Mouse (Mus musculus) ES-E14 (cell line): ENCODE measurements around the gene Esp18. TPM values are rescaled to one million over a fixed set of nuclear protein-coding genes. Genes with fewer than 3 reads are reported as not detected.

ENCODE experiments used
- DNase-seq: peaks from one replicate; pipeline ENCODE4 v3.0.0-alpha.2; 2013; ENCODE audit warnings: low read depth, low spot score
- H3K27ac ChIP-seq: 2 replicates; pipeline ENCODE4 v1.5.1; 2012; ENCODE audit warnings: low read depth, mild to moderate bottlenecking, low read length, moderate library complexity, mixed read lengths; ENCODE audit not compliant: poor library complexity, insufficient read depth, severe bottlenecking
- H3K36me3 ChIP-seq: 2 replicates; pipeline ENCODE4 v1.6.1; 2012; ENCODE audit warnings: mild to moderate bottlenecking, low read length, moderate library complexity, mixed read lengths; ENCODE audit not compliant: control insufficient read depth, poor library complexity, insufficient read depth, severe bottlenecking
- H3K4me1 ChIP-seq, 2 experiments: fragments of 150-350 bp in 1 of 2; sonication (generic) in 1 of 2; 2 replicates each; pipeline ENCODE4 v1.6.1; 2012; ENCODE audit warnings: low read length in 2 of 2, mild to moderate bottlenecking in 1 of 2, mixed read lengths in 1 of 2; ENCODE audit not compliant: control insufficient read depth in 2 of 2, insufficient read depth in 2 of 2, poor library complexity in 1 of 2
- H3K4me3 ChIP-seq, 2 experiments: fragments of 150-350 bp in 1 of 2; sonication (generic) in 1 of 2; 2 replicates each; pipeline ENCODE4 v1.5.1; 2012; ENCODE audit warnings: low read length in 2 of 2, low read depth in 1 of 2, mild to moderate bottlenecking in 1 of 2, mixed read lengths in 1 of 2; ENCODE audit not compliant: insufficient read depth in 1 of 2, poor library complexity in 1 of 2, severe bottlenecking in 1 of 2
- H3K9ac ChIP-seq: 2 replicates; pipeline ENCODE4 v1.6.1; 2012; ENCODE audit warnings: low read depth, mild to moderate bottlenecking, low read length, mixed read lengths; ENCODE audit not compliant: poor library complexity, insufficient read depth, severe bottlenecking
- H3K9me3 ChIP-seq: fragments of 150-350 bp; sonication (generic); 2 replicates; pipeline ENCODE4 v1.6.1; 2012; ENCODE audit warnings: low read depth, mild to moderate bottlenecking, low read length; ENCODE audit not compliant: control insufficient read depth, insufficient read depth
- CHD2 ChIP-seq: IDR thresholded peaks from 2 replicates; pipeline ENCODE4 v1.6.1; 2014; ENCODE audit warnings: mild to moderate bottlenecking, low read depth, low read length, inconsistent platforms
- HCFC1 ChIP-seq: IDR thresholded peaks from 2 replicates; pipeline ENCODE4 v1.6.1; 2012; ENCODE audit warnings: low read length, inconsistent platforms, borderline replicate concordance; ENCODE audit not compliant: insufficient read depth
- MAFK ChIP-seq: IDR thresholded peaks from 2 replicates; pipeline ENCODE4 v1.6.1; 2014; ENCODE audit warnings: mild to moderate bottlenecking, low read depth, low read length, inconsistent platforms; ENCODE audit not compliant: insufficient read depth
- ZC3H11A ChIP-seq: IDR thresholded peaks from 2 replicates; pipeline ENCODE4 v1.6.1; 2012; ENCODE audit warnings: low read depth, mild to moderate bottlenecking, inconsistent platforms, low read length, borderline replicate concordance
- ZNF384 ChIP-seq: IDR thresholded peaks from 2 replicates; pipeline ENCODE4 v1.6.1; 2012; ENCODE audit warnings: low read depth, low read length, inconsistent platforms
- in situ Hi-C, 2 experiments: fragments of 600-800 bp; cut with MboI; formaldehyde crosslinking; loops; one replicate each; pipeline ENCODE4 v1.15.1; 2025; ENCODE audit warnings: low sequenced_read_pairs in 2 of 2, inconsistent platforms in 1 of 2; ENCODE audit not compliant: unreplicated experiment in 2 of 2
- total RNA-seq: library from RNA; depleted of rRNA; stranded (reverse); fragments of 300-350 nt; gene quantifications from 2 replicates; pipeline ENCODE4 v1.2.3, GENCODE M21; 2012; rRNA removed

Gene Esp18
- not detected in 2 replicates for total RNA-seq

DNA sequence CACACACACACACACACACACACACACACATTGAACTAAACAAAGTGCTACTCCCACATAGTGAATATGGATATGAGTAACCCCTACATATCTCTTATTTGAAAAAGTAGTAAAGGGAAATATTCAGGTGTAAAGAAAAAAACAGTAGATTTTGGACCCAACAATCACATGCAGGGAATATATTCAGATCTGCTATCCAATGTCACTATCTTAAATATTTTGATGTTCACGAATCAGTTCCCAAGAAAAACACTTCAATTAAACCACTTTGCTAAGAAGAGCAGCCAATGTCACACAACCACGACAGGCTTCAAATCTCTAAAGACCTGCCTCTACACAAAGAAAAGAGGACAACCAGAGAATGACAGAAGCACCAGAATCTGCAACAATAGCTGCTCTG is at the start of gene Esp18:
Esp18 (plus strand) TSS at position 301 of the 400 bp plus-strand sequence.
- TF ChIP-seq ZC3H11A (no peak), HCFC1 (no peak), ZNF384 (no peak), CHD2 (no peak), MAFK (no peak)
- in situ Hi-C loops = no loop called here
- DNase-seq = no peak

DNA sequence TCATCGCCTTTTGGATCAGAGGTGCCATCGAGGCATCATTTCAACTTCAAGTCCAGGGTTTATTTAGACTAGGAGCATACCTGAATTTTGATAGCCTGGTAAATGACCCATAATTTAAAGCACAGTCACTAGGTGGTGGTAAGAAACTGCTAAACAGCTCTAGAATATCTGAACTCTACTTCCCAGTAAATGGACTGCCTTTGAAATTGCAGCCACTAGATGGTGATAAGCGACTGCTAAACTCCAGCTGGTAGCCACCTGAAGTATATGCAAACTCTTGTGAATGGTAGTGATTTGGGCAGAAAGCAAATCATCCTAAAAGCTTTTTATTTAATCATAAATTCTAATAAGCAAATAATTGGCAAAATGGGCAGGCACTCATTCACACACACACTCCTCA is 42.8 kb upstream of the Esp18 start:
- in situ Hi-C loops = no loop called here
- Histone ChIP-seq H3K36me3 (no peaks in the 10 kb centered on the region), H3K27ac (no peak overlapping the region), H3K4me1 (no peaks in the 10 kb centered on the region), H3K9ac (no peak overlapping the region), H3K4me3 (no peak overlapping the region), H3K9me3 (no peaks in the 10 kb centered on the region)
- DNase-seq = peak; percentile 11
- TF ChIP-seq ZC3H11A (0 out of 2 replicates have a peak, but pooled peaks have one; percentile 14), CHD2 (no peak)

More for the DNA sequence above, at the start of gene Esp18:
- Histone ChIP-seq H3K9me3 (no peaks in the 10 kb centered on the region), H3K36me3 (no peaks in the 10 kb centered on the region), H3K27ac (no peak within 1 kb of the TSS), H3K9ac (no peak within 1 kb of the TSS), H3K4me3 (no peak within 1 kb of the TSS), H3K4me1 (no peaks in the 10 kb centered on the region)

Other genes starting within 250 kb of the Esp18 start
- gene Esp16, start 129.8 kb downstream of the Esp18 start, total RNA-seq = not detected in 2 replicates
- not detected in 2 replicates for gene Esp15, start 234.6 kb downstream of the Esp18 start, total RNA-seq